Mouse (Mus musculus): Measurements from ENCODE around the gene Eva1a. TPM values are rescaled to one million over a fixed set of nuclear protein-coding genes. Genes with fewer than 3 reads are reported as not detected.
A peak's percentile ranks its signal among the peaks of the same experiment; 100 is the strongest.

The Eva1a gene
- polyA plus RNA-seq, 1 experiment from 2014 or later: 5.8 TPM

GRCm38 (mm10) chr6:82052726-82053118 is 11.9 kb downstream of the Eva1a start:
- Histone ChIP-seq H3K36me3 (ENCODE audit: control insufficient read depth, insufficient read depth) (no peaks in the 10 kb centered on the region), H3K9ac (ENCODE audit: low read length) (no peak overlapping the region), H3K27ac (ENCODE audit: low read length) (no peak overlapping the region), H3K9me3 (replicated peaks; ENCODE audit: control insufficient read depth, low read length) (no peaks in the 10 kb centered on the region), H3K27me3 (ENCODE audit: control insufficient read depth, insufficient read depth, low read length) (no peaks in the 10 kb centered on the region), H3K4me1 (ENCODE audit: control insufficient read depth, insufficient read depth, low read length) (no peaks in the 10 kb centered on the region), H3K4me3 (ENCODE audit: low read length) (no peak overlapping the region), H3K4me2 (ENCODE audit: low read depth, low read length) (no peak overlapping the region)
- ATAC-seq (replicated peaks; ENCODE audit: extremely low read depth, insufficient read depth, low FRiP score): no peak
- 74% methylated on average over 2 of the region's 2 CpGs for WGBS

GRCm38 (mm10) chr6:82054854-82055253 is 14.0 kb downstream of the Eva1a start:
- Histone ChIP-seq H3K36me3 (ENCODE audit: control insufficient read depth, insufficient read depth) (no peaks in the 10 kb centered on the region), H3K4me3 (ENCODE audit: low read length) (no peak overlapping the region), H3K4me1 (ENCODE audit: control insufficient read depth, insufficient read depth, low read length) (no peaks in the 10 kb centered on the region), H3K27ac (ENCODE audit: low read length) (no peak overlapping the region), H3K9me3 (replicated peaks; ENCODE audit: control insufficient read depth, low read length) (no peaks in the 10 kb centered on the region), H3K9ac (ENCODE audit: low read length) (no peak overlapping the region), H3K4me2 (ENCODE audit: low read depth, low read length) (no peak overlapping the region), H3K27me3 (ENCODE audit: control insufficient read depth, insufficient read depth, low read length) (no peaks in the 10 kb centered on the region)
- ATAC-seq (replicated peaks; ENCODE audit: extremely low read depth, insufficient read depth, low FRiP score): no peak
- WGBS: 78% methylated on average over 7 of the region's 7 CpGs

- ATAC-seq (replicated peaks; ENCODE audit: extremely low read depth, insufficient read depth, low FRiP score): no peak
- no peak overlapping the region for H3K9ac ChIP-seq (ENCODE audit: low read length)
- H3K4me3 ChIP-seq (ENCODE audit: low read length): no peak overlapping the region
- no peaks in the 10 kb centered on the region for H3K27me3 ChIP-seq (ENCODE audit: control insufficient read depth, insufficient read depth, low read length)
- no peak overlapping the region for H3K27ac ChIP-seq (ENCODE audit: low read length)
- H3K4me1 ChIP-seq (ENCODE audit: control insufficient read depth, insufficient read depth, low read length): no peaks in the 10 kb centered on the region
- no peaks in the 10 kb centered on the region; the same call in 1 of the 2 replicates for H3K9me3 ChIP-seq (replicated peaks; ENCODE audit: control insufficient read depth, low read length)
- WGBS: 59% methylated on average over 7 of the region's 7 CpGs
- no peaks in the 10 kb centered on the region for H3K36me3 ChIP-seq (ENCODE audit: control insufficient read depth, insufficient read depth)
- no peak overlapping the region for H3K4me2 ChIP-seq (ENCODE audit: low read depth, low read length)
Measured at GRCm38 (mm10) chr6:82059896-82060295, 19.1 kb downstream of the Eva1a start.

- Histone ChIP-seq H3K9me3 (replicated peaks; ENCODE audit: control insufficient read depth, low read length) (no peaks in the 10 kb centered on the region; the same call in 1 of the 2 replicates), H3K4me3 (ENCODE audit: low read length) (no peak overlapping the region), H3K36me3 (ENCODE audit: control insufficient read depth, insufficient read depth) (no peaks in the 10 kb centered on the region), H3K9ac (ENCODE audit: low read length) (no peak overlapping the region), H3K27me3 (ENCODE audit: control insufficient read depth, insufficient read depth, low read length) (no peaks in the 10 kb centered on the region), H3K4me2 (ENCODE audit: low read depth, low read length) (no peak overlapping the region), H3K27ac (ENCODE audit: low read length) (no peak overlapping the region), H3K4me1 (ENCODE audit: control insufficient read depth, insufficient read depth, low read length) (no peaks in the 10 kb centered on the region)
- 81% methylated on average over 5 of the region's 5 CpGs for WGBS
- ATAC-seq (replicated peaks; ENCODE audit: extremely low read depth, insufficient read depth, low FRiP score): no peak
Measured at GRCm38 (mm10) chr6:82065230-82065629, 24.4 kb downstream of the Eva1a start.

GRCm38 (mm10) chr6:82066515-82067081 is 25.8 kb downstream of the Eva1a start:
- no peak overlapping the region for H3K4me3 ChIP-seq (ENCODE audit: low read length)
- no peaks in the 10 kb centered on the region for H3K36me3 ChIP-seq (ENCODE audit: control insufficient read depth, insufficient read depth)
- ATAC-seq (replicated peaks; ENCODE audit: extremely low read depth, insufficient read depth, low FRiP score): peak; percentile 80
- H3K4me2 ChIP-seq (ENCODE audit: low read depth, low read length): no peak overlapping the region
- no peak overlapping the region for H3K9ac ChIP-seq (ENCODE audit: low read length)
- 68% methylated on average over 8 of the region's 8 CpGs for WGBS
- peak overlapping the region; percentile 69 for H3K27ac ChIP-seq (ENCODE audit: low read length)
- H3K9me3 ChIP-seq (replicated peaks; ENCODE audit: control insufficient read depth, low read length): no peaks in the 10 kb centered on the region; the same call in 1 of the 2 replicates
- H3K4me1 ChIP-seq (ENCODE audit: control insufficient read depth, insufficient read depth, low read length): no peaks in the 10 kb centered on the region
- no peaks in the 10 kb centered on the region for H3K27me3 ChIP-seq (ENCODE audit: control insufficient read depth, insufficient read depth, low read length)

- H3K27ac ChIP-seq (ENCODE audit: low read length): no peak overlapping the region
- 0 out of 2 replicates have a peak, but pooled peaks cover 2% of the 10 kb centered on the region for H3K9me3 ChIP-seq (replicated peaks; ENCODE audit: control insufficient read depth, low read length)
- WGBS: 72% methylated on average over 6 of the region's 6 CpGs
- H3K36me3 ChIP-seq (ENCODE audit: control insufficient read depth, insufficient read depth): no peaks in the 10 kb centered on the region; the same call in 1 of the 2 replicates
- no peak overlapping the region for H3K4me2 ChIP-seq (ENCODE audit: low read depth, low read length)
- H3K4me3 ChIP-seq (ENCODE audit: low read length): no peak overlapping the region
- no peaks in the 10 kb centered on the region for H3K4me1 ChIP-seq (ENCODE audit: control insufficient read depth, insufficient read depth, low read length)
- no peak overlapping the region for H3K9ac ChIP-seq (ENCODE audit: low read length)
- H3K27me3 ChIP-seq (ENCODE audit: control insufficient read depth, insufficient read depth, low read length): no peaks in the 10 kb centered on the region
- no peak for ATAC-seq (replicated peaks; ENCODE audit: extremely low read depth, insufficient read depth, low FRiP score)
Measured at GRCm38 (mm10) chr6:82070459-82070858, 29.6 kb downstream of the Eva1a start.

GRCm38 (mm10) chr6:82073011-82073410 is 32.2 kb downstream of the Eva1a start:
- H3K36me3 ChIP-seq (ENCODE audit: control insufficient read depth, insufficient read depth): no peaks in the 10 kb centered on the region; the same call in 1 of the 2 replicates
- no peak overlapping the region for H3K27ac ChIP-seq (ENCODE audit: low read length)
- no peak overlapping the region for H3K9ac ChIP-seq (ENCODE audit: low read length)
- WGBS: 88% methylated on average over 2 of the region's 2 CpGs
- H3K4me1 ChIP-seq (ENCODE audit: control insufficient read depth, insufficient read depth, low read length): no peaks in the 10 kb centered on the region
- H3K4me2 ChIP-seq (ENCODE audit: low read depth, low read length): no peak overlapping the region
- no peak overlapping the region for H3K4me3 ChIP-seq (ENCODE audit: low read length)
- 0 out of 2 replicates have a peak, but pooled peaks cover 2% of the 10 kb centered on the region for H3K9me3 ChIP-seq (replicated peaks; ENCODE audit: control insufficient read depth, low read length)
- ATAC-seq (replicated peaks; ENCODE audit: extremely low read depth, insufficient read depth, low FRiP score): no peak
- H3K27me3 ChIP-seq (ENCODE audit: control insufficient read depth, insufficient read depth, low read length): no peaks in the 10 kb centered on the region

- H3K9me3 ChIP-seq (replicated peaks; ENCODE audit: control insufficient read depth, low read length): 0 out of 2 replicates have a peak, but pooled peaks cover 2% of the 10 kb centered on the region
- H3K4me3 ChIP-seq (ENCODE audit: low read length): no peak overlapping the region
- 84% methylated on average over 3 of the region's 3 CpGs for WGBS
- H3K27ac ChIP-seq (ENCODE audit: low read length): no peak overlapping the region
- no peaks in the 10 kb centered on the region; the same call in 1 of the 2 replicates for H3K36me3 ChIP-seq (ENCODE audit: control insufficient read depth, insufficient read depth)
- no peak overlapping the region for H3K4me2 ChIP-seq (ENCODE audit: low read depth, low read length)
- H3K4me1 ChIP-seq (ENCODE audit: control insufficient read depth, insufficient read depth, low read length): no peaks in the 10 kb centered on the region
- H3K9ac ChIP-seq (ENCODE audit: low read length): no peak overlapping the region
- no peak for ATAC-seq (replicated peaks; ENCODE audit: extremely low read depth, insufficient read depth, low FRiP score)
- no peaks in the 10 kb centered on the region for H3K27me3 ChIP-seq (ENCODE audit: control insufficient read depth, insufficient read depth, low read length)
Measured at GRCm38 (mm10) chr6:82073567-82073966, 32.7 kb downstream of the Eva1a start.

- ATAC-seq (replicated peaks; ENCODE audit: extremely low read depth, insufficient read depth, low FRiP score): no peak
- no peaks in the 10 kb centered on the region; the same call in 1 of the 2 replicates for H3K36me3 ChIP-seq (ENCODE audit: control insufficient read depth, insufficient read depth)
- H3K4me3 ChIP-seq (ENCODE audit: low read length): no peak overlapping the region
- H3K9me3 ChIP-seq (replicated peaks; ENCODE audit: control insufficient read depth, low read length): 0 out of 2 replicates have a peak, but pooled peaks cover 2% of the 10 kb centered on the region
- no peaks in the 10 kb centered on the region for H3K27me3 ChIP-seq (ENCODE audit: control insufficient read depth, insufficient read depth, low read length)
- H3K9ac ChIP-seq (ENCODE audit: low read length): no peak overlapping the region
- H3K4me1 ChIP-seq (ENCODE audit: control insufficient read depth, insufficient read depth, low read length): no peaks in the 10 kb centered on the region
- WGBS: 73% methylated on average over 4 of the region's 4 CpGs
- no peak overlapping the region for H3K4me2 ChIP-seq (ENCODE audit: low read depth, low read length)
- H3K27ac ChIP-seq (ENCODE audit: low read length): no peak overlapping the region
Measured at GRCm38 (mm10) chr6:82076364-82076763, 35.5 kb downstream of the Eva1a start.
